Mouse (Mus musculus) kidney, adult 2 months (tissue): ENCODE results near the gene Gsk3b. TPM values are rescaled to one million over a fixed set of nuclear protein-coding genes. Genes with fewer than 3 reads are reported as not detected.
A peak's percentile ranks its signal among the peaks of the same experiment; 100 is the strongest.
"Not testable (repeated sequence)": the region's sequence is repeated elsewhere in the genome, so short reads cannot be mapped to it uniquely, and the experiment has no call there.

Experiments
- DNase-seq: peaks from one replicate; pipeline ENCODE4 v3.0.0; 2021
- H3K27ac ChIP-seq: fragments of 200-500 bp; 2 replicates; pipeline ENCODE4 v1.5.1; 2012; ENCODE audit warnings: low read depth, low read length, control low read depth, inconsistent platforms; ENCODE audit not compliant: insufficient read depth
- H3K27me3 ChIP-seq: fragments of 200-500 bp; replicated peaks from 2 replicates; pipeline ENCODE4 v1.6.1; 2012; ENCODE audit warnings: mild to moderate bottlenecking, moderate library complexity, low read length, inconsistent platforms; ENCODE audit not compliant: control insufficient read depth, insufficient read depth
- H3K36me3 ChIP-seq: fragments of 200-500 bp; 2 replicates; pipeline ENCODE4 v1.6.1; 2012; ENCODE audit warnings: mild to moderate bottlenecking, moderate library complexity, low read length, inconsistent platforms; ENCODE audit not compliant: control insufficient read depth, insufficient read depth
- H3K4me1 ChIP-seq: fragments of 200-500 bp; 2 replicates; pipeline ENCODE4 v1.6.1; 2011; ENCODE audit warnings: low read length; ENCODE audit not compliant: control insufficient read depth, insufficient read depth
- H3K4me3 ChIP-seq: fragments of 200-500 bp; 2 replicates; pipeline ENCODE4 v1.5.1; 2011; ENCODE audit warnings: mild to moderate bottlenecking, low read depth, low read length, control low read depth; ENCODE audit not compliant: insufficient read depth
- CTCF ChIP-seq: fragments of 200-500 bp; conservative IDR thresholded peaks from 2 replicates; pipeline ENCODE4 v1.5.1; 2011; ENCODE audit warnings: low read depth, mild to moderate bottlenecking, control low read depth, low read length, moderate library complexity, mixed read lengths; ENCODE audit not compliant: insufficient read depth, insufficient read length
- POLR2A ChIP-seq: fragments of 200-500 bp; IDR thresholded peaks from one replicate; pipeline ENCODE4 v1.6.1; 2011; ENCODE audit warnings: low read depth, low read length, control low read depth
- WGBS: fragments of 180-500 bp; shearing (Covaris S2); methylation state at CpG from one replicate; pipeline ENCODE4 v1.1.7; 2018; 5-methylcytosine and 5-hydroxymethylcytosine counted together
- polyA plus RNA-seq: library from polyadenylated mRNA; depleted of rRNA; stranded (reverse); fragments of >200 nt; gene quantifications from 2 replicates; pipeline ENCODE4 v1.2.3, GENCODE M21; 2012

Gene Gsk3b
- polyA plus RNA-seq, 1 experiment: 12.0 TPM

GRCm38 (mm10) chr16:38191460-38191859 lies 102.7 kb downstream of the Gsk3b start:
- Histone ChIP-seq H3K4me3 (no peak overlapping the region), H3K36me3 (peaks cover 5% of the 10 kb centered on the region), H3K4me1 (no peaks in the 10 kb centered on the region), H3K27me3 (no peaks in the 10 kb centered on the region), H3K27ac (no peak overlapping the region)
- TF ChIP-seq CTCF (no peak), POLR2A (no peak)
- WGBS: 62% methylated on average over 6 of the region's 6 CpGs
- DNase-seq: no peak

- Histone ChIP-seq H3K4me1 (no peaks in the 10 kb centered on the region), H3K36me3 (peaks cover 5% of the 10 kb centered on the region), H3K27me3 (no peaks in the 10 kb centered on the region), H3K4me3 (no peak overlapping the region), H3K27ac (no peak overlapping the region)
- WGBS: 83% methylated on average over 6 of the region's 6 CpGs
- no peak for TF ChIP-seq CTCF
- no peak for TF ChIP-seq POLR2A
- no peak for DNase-seq
These were observed 103.8 kb downstream of the Gsk3b start for GRCm38 (mm10) chr16:38192640-38193039.

GRCm38 (mm10) chr16:38197299-38197698 lies 108.5 kb downstream of the Gsk3b start:
- TF ChIP-seq CTCF: 0 out of 2 replicates have a peak, but pooled peaks have one; percentile 21
- TF ChIP-seq POLR2A: no peak
- 45% methylated on average over 4 of the region's 4 CpGs for WGBS
- H3K27ac ChIP-seq: no peak overlapping the region
- peaks cover 4% of the 10 kb centered on the region for H3K36me3 ChIP-seq
- DNase-seq: peak; percentile 77
- no peaks in the 10 kb centered on the region for H3K4me1 ChIP-seq
- no peaks in the 10 kb centered on the region for H3K27me3 ChIP-seq
- no peak overlapping the region for H3K4me3 ChIP-seq

GRCm38 (mm10) chr16:38205272-38205671 lies 116.5 kb downstream of the Gsk3b start:
- peak overlapping the region; percentile 20; the same call in 1 of the 2 replicates for H3K27ac ChIP-seq
- no peak for DNase-seq
- 85% methylated on average over 7 of the region's 7 CpGs for WGBS
- H3K36me3 ChIP-seq: no peaks in the 10 kb centered on the region; the same call in 1 of the 2 replicates
- H3K4me1 ChIP-seq: no peaks in the 10 kb centered on the region
- no peaks in the 10 kb centered on the region for H3K27me3 ChIP-seq
- H3K4me3 ChIP-seq: no peak overlapping the region
- TF ChIP-seq CTCF: no peak
- no peak for TF ChIP-seq POLR2A

- 85% methylated on average over 5 of the region's 5 CpGs for WGBS
- not testable (repeated sequence) for H3K27me3 ChIP-seq, DNase-seq, H3K27ac ChIP-seq, H3K4me1 ChIP-seq, H3K4me3 ChIP-seq, H3K36me3 ChIP-seq
These were observed 133.7 kb downstream of the Gsk3b start for GRCm38 (mm10) chr16:38222491-38222890.

- no peak for DNase-seq
- TF ChIP-seq POLR2A: no peak
- no peak for TF ChIP-seq CTCF
- no peaks in the 10 kb centered on the region for H3K27me3 ChIP-seq
- no peak overlapping the region for H3K27ac ChIP-seq
- H3K4me1 ChIP-seq: no peaks in the 10 kb centered on the region; the same call in 1 of the 2 replicates
- peaks cover 2% of the 10 kb centered on the region for H3K36me3 ChIP-seq
- 77% methylated on average over 4 of the region's 4 CpGs for WGBS
- H3K4me3 ChIP-seq: no peak overlapping the region
These were observed 148.3 kb downstream of the Gsk3b start for GRCm38 (mm10) chr16:38236936-38237585.

- DNase-seq: peak; percentile 50
- TF ChIP-seq CTCF: peak; percentile 36
- TF ChIP-seq POLR2A: no peak
- Histone ChIP-seq H3K4me1 (no peaks in the 10 kb centered on the region; the same call in 1 of the 2 replicates), H3K27ac (no peak overlapping the region), H3K4me3 (no peak overlapping the region), H3K36me3 (peaks cover 2% of the 10 kb centered on the region), H3K27me3 (no peaks in the 10 kb centered on the region)
- WGBS: 64% methylated on average over 5 of the region's 5 CpGs
These were observed 150.9 kb downstream of the Gsk3b start for GRCm38 (mm10) chr16:38239729-38240128.

- TF ChIP-seq POLR2A (no peak), CTCF (no peak)
- H3K36me3 ChIP-seq: peaks cover 2% of the 10 kb centered on the region
- no peak overlapping the region for H3K27ac ChIP-seq
These were observed 151.4 kb downstream of the Gsk3b start for GRCm38 (mm10) chr16:38240167-38240566.

More at GRCm38 (mm10) chr16:38240167-38240566, 151.4 kb downstream of the Gsk3b start:
- H3K27me3 ChIP-seq: no peaks in the 10 kb centered on the region
- no peaks in the 10 kb centered on the region; the same call in 1 of the 2 replicates for H3K4me1 ChIP-seq
- DNase-seq: no peak
- 92% methylated on average over 10 of the region's 10 CpGs for WGBS
- no peak overlapping the region for H3K4me3 ChIP-seq
